27 mouse cellular contexts compared by ENCODE assay signal in genomic region chr4:153546709-153547108, GRCm38 (mm10).
A peak's percentile ranks its signal among the peaks of the same experiment; 100 is the strongest.
DNase-seq lines count a peak whose midpoint lies in the region; ATAC-seq lines count a peak whose summit lies in the region.
"Had no signal": no experiment of that assay in that cellular context is flagged by ENCODE, and none has a peak within 500 bp of the region (broad histone marks: within the 10 kb centered on the region; RNA-seq: fewer than 3 reads in every experiment).

No protein-coding gene starts in this region.

- peaks cover 9% of the 10 kb centered on the region; the same call in 1 of the 2 replicates for H3K27me3 ChIP-seq in hindbrain, embryonic 13.5 days
- no peaks in the 10 kb centered on the region for H3K27me3 ChIP-seq in hindbrain, embryonic 16.5 days (replicated peaks; ENCODE audit: control insufficient read depth, insufficient read depth, low read length)
- H3K27me3 ChIP-seq in midbrain, embryonic 11.5 days (ENCODE audit: control insufficient read depth, insufficient read depth, low read length): no peaks in the 10 kb centered on the region; the same call in 1 of the 2 replicates
- peaks cover 29% of the 10 kb centered on the region for H3K27me3 ChIP-seq in midbrain, embryonic 10.5 days (ENCODE audit: low read depth, poor library complexity, severe bottlenecking)
- no peaks in the 10 kb centered on the region for H3K27me3 ChIP-seq in neural tube, embryonic 14.5 days (ENCODE audit: control insufficient read depth, insufficient read depth, low read length)
- H3K27me3 ChIP-seq: CH12.LX had no signal

- no peaks in the 10 kb centered on the region for H3K36me3 ChIP-seq in hindbrain, embryonic 13.5 days
- no peaks in the 10 kb centered on the region for H3K36me3 ChIP-seq in hindbrain, embryonic 16.5 days (ENCODE audit: control insufficient read depth, insufficient read depth, low read length)
- no peaks in the 10 kb centered on the region for H3K36me3 ChIP-seq in midbrain, embryonic 11.5 days (ENCODE audit: control insufficient read depth, insufficient read depth, low read length)
- no peaks in the 10 kb centered on the region for H3K36me3 ChIP-seq in midbrain, embryonic 10.5 days
- no peaks in the 10 kb centered on the region for H3K36me3 ChIP-seq in neural tube, embryonic 14.5 days (ENCODE audit: control insufficient read depth, insufficient read depth, low read length)
- H3K36me3 ChIP-seq: embryonic facial prominence, embryonic 12.5 days; embryonic facial prominence, embryonic 15.5 days; heart, embryonic 10.5 days; heart, embryonic 13.5 days had no signal

- no peaks in the 10 kb centered on the region for H3K9me3 ChIP-seq in hindbrain, embryonic 13.5 days
- H3K9me3 ChIP-seq in hindbrain, embryonic 16.5 days (ENCODE audit: control insufficient read depth, low read length): no peaks in the 10 kb centered on the region
- peaks cover 3% of the 10 kb centered on the region; the same call in 1 of the 2 replicates for H3K9me3 ChIP-seq in midbrain, embryonic 11.5 days (ENCODE audit: control insufficient read depth, low read length)
- H3K9me3 ChIP-seq in midbrain, embryonic 10.5 days (replicated peaks): peaks cover 5% of the 10 kb centered on the region; the same call in 1 of the 2 replicates
- H3K9me3 ChIP-seq in neural tube, embryonic 14.5 days (ENCODE audit: control insufficient read depth, low read length): no peaks in the 10 kb centered on the region
- H3K9me3 ChIP-seq: embryonic facial prominence, embryonic 12.5 days; embryonic facial prominence, embryonic 15.5 days; heart, embryonic 10.5 days; heart, embryonic 13.5 days had no signal

- H3K4me2 ChIP-seq in hindbrain, embryonic 13.5 days: no peak overlapping the region
- H3K4me2 ChIP-seq in hindbrain, embryonic 16.5 days (ENCODE audit: low read length): no peak overlapping the region
- H3K4me2 ChIP-seq in midbrain, embryonic 11.5 days: no peak overlapping the region
- H3K4me2 ChIP-seq in neural tube, embryonic 14.5 days (ENCODE audit: low read depth, low read length): no peak overlapping the region
- H3K4me2 ChIP-seq: embryonic facial prominence, embryonic 12.5 days; embryonic facial prominence, embryonic 15.5 days; heart, embryonic 13.5 days had no signal

- H3K9ac ChIP-seq in hindbrain, embryonic 13.5 days: no peak overlapping the region
- H3K9ac ChIP-seq in hindbrain, embryonic 16.5 days (ENCODE audit: low read depth, low read length): no peak overlapping the region
- H3K9ac ChIP-seq in midbrain, embryonic 11.5 days (ENCODE audit: low read length): no peak overlapping the region
- H3K9ac ChIP-seq in neural tube, embryonic 14.5 days (replicated peaks; ENCODE audit: low read depth, low read length): no peak overlapping the region
- H3K9ac ChIP-seq: embryonic facial prominence, embryonic 12.5 days; embryonic facial prominence, embryonic 15.5 days; forebrain, postnatal 0 days; heart, embryonic 13.5 days had no signal

- intact Hi-C loops in left cerebral cortex, postnatal 14 days (cut with DNase I): no loop called here

- H3K27ac ChIP-seq in hindbrain, embryonic 13.5 days: peak overlapping the region; percentile 70
- no peak overlapping the region for H3K27ac ChIP-seq in hindbrain, embryonic 16.5 days (ENCODE audit: low read depth, low read length)
- no peak overlapping the region for H3K27ac ChIP-seq in midbrain, embryonic 11.5 days (ENCODE audit: low read depth, low read length)
- H3K27ac ChIP-seq in midbrain, embryonic 10.5 days (replicated peaks): no peak overlapping the region
- peak overlapping the region; percentile 71 for H3K27ac ChIP-seq in neural tube, embryonic 14.5 days (ENCODE audit: low read depth, low read length)
- H3K27ac ChIP-seq: embryonic facial prominence, embryonic 12.5 days; embryonic facial prominence, embryonic 15.5 days; gastrocnemius, adult 2 months; heart, embryonic 10.5 days; heart, embryonic 13.5 days had no signal

- 83% methylated on average over 7 of the region's 7 CpGs for WGBS in hindbrain, embryonic 13.5 days
- 78% methylated on average over 7 of the region's 7 CpGs for WGBS in hindbrain, embryonic 16.5 days
- 89% methylated on average over 7 of the region's 7 CpGs for WGBS in midbrain, embryonic 11.5 days
- WGBS in midbrain, embryonic 10.5 days: 92% methylated on average over 7 of the region's 7 CpGs
- WGBS in neural tube, embryonic 14.5 days: 69% methylated on average over 7 of the region's 7 CpGs

- H3K4me1 ChIP-seq in hindbrain, embryonic 13.5 days (replicated peaks): peaks cover 44% of the 10 kb centered on the region
- H3K4me1 ChIP-seq in hindbrain, embryonic 16.5 days (ENCODE audit: control insufficient read depth, insufficient read depth, low read depth, low read length): peaks cover 19% of the 10 kb centered on the region
- H3K4me1 ChIP-seq in midbrain, embryonic 11.5 days (ENCODE audit: control insufficient read depth, insufficient read depth, low read length): peaks cover 26% of the 10 kb centered on the region
- peaks cover 61% of the 10 kb centered on the region for H3K4me1 ChIP-seq in midbrain, embryonic 10.5 days
- H3K4me1 ChIP-seq in neural tube, embryonic 14.5 days (ENCODE audit: control insufficient read depth, insufficient read depth, low read length): peaks cover 23% of the 10 kb centered on the region
- H3K4me1 ChIP-seq: embryonic facial prominence, embryonic 12.5 days; heart, embryonic 10.5 days; heart, embryonic 13.5 days had no signal

- peak; percentile 77 for DNase-seq in midbrain, embryonic 11.5 days (ENCODE audit: low spot score, missing footprints)
- no peak for DNase-seq in midbrain, embryonic 10.5 days (ENCODE audit: low spot score)
- no peak for DNase-seq in left cerebral cortex, postnatal 14 days (ENCODE audit: low spot score in 2 of 2)
- DNase-seq: adrenal gland, adult 2 months; adrenal gland, postnatal 14 days; B cell, adult 2 months; cerebellum, adult 11 months; cerebellum, adult 2 months; cerebellum, adult 9-11 months; cerebellum, postnatal 25 days; forebrain, postnatal 0 days; gastrocnemius, adult 2 months; gastrocnemius, postnatal 14 days; heart, adult 18-20 months; heart, postnatal 14 days; heart, postnatal 4 days had no signal

- ATAC-seq in hindbrain, embryonic 13.5 days (ENCODE audit: low FRiP score): no peak
- ATAC-seq in hindbrain, embryonic 16.5 days: no peak
- ATAC-seq in midbrain, embryonic 11.5 days (ENCODE audit: low FRiP score): no peak
- peak; percentile 49; the same call in 1 of the 2 replicates for ATAC-seq in neural tube, embryonic 14.5 days (ENCODE audit: low read depth)
- ATAC-seq: forebrain, embryonic 14.5 days; forebrain, postnatal 0 days; inflammation-experienced regulatory T-cells, adult 6 months; intestine, embryonic 16.5 days had no signal

- no peak overlapping the region for H3K4me3 ChIP-seq in hindbrain, embryonic 13.5 days
- H3K4me3 ChIP-seq in hindbrain, embryonic 16.5 days (ENCODE audit: low read length): no peak overlapping the region
- no peak overlapping the region for H3K4me3 ChIP-seq in midbrain, embryonic 11.5 days (ENCODE audit: low read depth, low read length)
- H3K4me3 ChIP-seq in midbrain, embryonic 10.5 days: no peak overlapping the region
- H3K4me3 ChIP-seq in neural tube, embryonic 14.5 days (ENCODE audit: low read depth, low read length): no peak overlapping the region
- H3K4me3 ChIP-seq: embryonic facial prominence, embryonic 12.5 days; embryonic facial prominence, embryonic 15.5 days; gastrocnemius, adult 2 months; heart, embryonic 10.5 days; heart, embryonic 13.5 days had no signal

Comparison
In these comparisons a context has a peak if more than half of its experiments do, and no peak if none do; other contexts are left out.
1. H3K27ac ChIP-seq: peak in hindbrain, embryonic 13.5 days (single experiment) and neural tube, embryonic 14.5 days (single experiment); none in hindbrain, embryonic 16.5 days (single experiment), midbrain, embryonic 11.5 days (single experiment) and midbrain, embryonic 10.5 days (single experiment).